Mouse (Mus musculus) adrenal gland, adult 2 months (tissue): ENCODE measurements around the gene Cbln3. TPM values are rescaled to one million over a fixed set of nuclear protein-coding genes. Genes with fewer than 3 reads are reported as not detected.

Experiments
- DNase-seq: peaks from one replicate; pipeline ENCODE4 v3.0.0; 2021
- polyA plus RNA-seq: library from polyadenylated mRNA; depleted of rRNA; stranded (reverse); fragments of >200 nt; gene quantifications from 2 replicates; pipeline ENCODE4 v1.2.3, GENCODE M21; 2012; rRNA removed
- total RNA-seq, 2 experiments: library from RNA; stranded (reverse); gene quantifications; 2 replicates each; pipeline ENCODE4 v1.2.3; 2021

The Cbln3 gene
- total and polyA plus RNA-seq, 3 experiments, result 0.20 to 0.25 TPM; not detected in 1

DNA sequence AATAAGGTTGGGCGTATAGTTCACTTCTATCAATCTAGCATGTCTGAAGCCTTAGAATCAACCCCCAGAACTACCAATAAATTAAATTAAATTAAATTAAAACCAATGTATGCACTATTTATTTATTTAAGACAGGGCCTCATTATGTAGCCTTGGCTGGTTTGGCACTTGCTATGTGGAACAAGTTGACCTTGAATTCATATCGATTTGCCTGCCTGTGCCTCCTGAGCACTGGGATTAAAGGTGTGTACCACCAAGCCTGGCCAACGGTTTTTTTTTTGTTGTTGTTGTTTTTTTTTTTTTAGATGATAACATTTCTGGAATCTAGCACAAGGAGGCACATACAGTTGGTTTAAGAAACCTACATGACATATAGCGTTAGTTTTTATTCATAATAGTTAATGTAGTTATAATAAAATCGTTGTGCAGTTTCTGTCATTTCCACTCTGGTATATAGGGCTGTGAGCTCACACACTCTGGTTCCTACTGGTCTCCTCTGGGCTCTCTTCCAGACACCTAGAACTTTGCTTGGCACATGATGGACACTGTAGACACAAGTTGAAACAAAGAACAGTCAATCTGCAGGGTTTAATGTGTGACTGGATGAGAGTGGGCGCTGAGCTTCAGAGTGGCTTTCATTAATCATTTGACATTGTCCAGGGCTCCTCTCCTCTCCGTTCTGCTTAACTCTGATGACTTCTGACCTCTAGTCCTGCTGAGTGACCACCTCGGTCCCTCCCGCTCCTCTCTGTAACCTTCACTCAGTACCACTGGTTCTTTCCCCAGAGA, 38.5 kb downstream of the Cbln3 start:
- no peak for DNase-seq

DNA sequence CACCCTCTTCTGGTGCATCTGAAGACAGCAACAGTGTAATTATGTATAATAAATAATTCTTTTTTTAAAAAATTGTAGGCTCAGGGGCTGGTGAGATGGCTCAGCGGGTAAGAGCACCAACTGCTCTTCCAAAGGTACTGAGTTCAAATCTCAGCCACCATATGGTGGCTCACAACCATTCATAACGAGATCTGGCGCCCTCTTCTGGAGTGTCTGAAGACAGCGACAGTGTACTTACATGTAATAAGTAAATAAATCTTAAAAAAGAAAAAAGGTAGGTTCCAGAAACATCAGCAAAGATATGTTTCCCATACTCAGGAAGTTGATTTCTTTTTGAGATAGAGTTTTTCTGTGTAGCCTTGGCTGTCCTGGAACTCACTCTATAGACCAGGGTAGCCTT, 41.4 kb downstream of the Cbln3 start:
- DNase-seq, result no peak

DNA sequence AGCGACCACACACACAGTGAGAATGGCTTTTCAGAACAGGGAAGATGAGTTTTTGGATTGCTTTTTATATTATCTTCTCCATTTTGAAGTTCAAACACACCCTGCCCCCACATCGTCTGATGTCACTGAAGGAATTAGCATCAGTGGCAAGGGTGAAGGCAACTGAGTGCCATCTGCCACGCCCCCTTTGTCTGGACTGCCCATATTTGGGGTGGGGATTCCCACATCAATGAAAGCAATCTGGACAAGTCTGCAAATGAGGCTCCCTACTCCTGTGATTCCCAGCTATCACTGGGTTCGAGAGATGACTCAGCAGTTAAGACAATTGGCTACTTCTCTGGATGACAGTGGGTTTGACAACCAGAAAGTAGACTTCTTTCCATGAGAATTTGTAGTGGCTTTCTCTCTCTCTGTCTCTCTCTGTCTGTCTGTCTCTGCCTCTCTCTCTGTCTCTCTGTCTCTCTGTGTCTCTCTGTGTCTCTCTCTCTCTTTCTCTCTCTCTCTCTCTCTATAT, 43.3 kb downstream of the Cbln3 start:
- no peak for DNase-seq

DNA sequence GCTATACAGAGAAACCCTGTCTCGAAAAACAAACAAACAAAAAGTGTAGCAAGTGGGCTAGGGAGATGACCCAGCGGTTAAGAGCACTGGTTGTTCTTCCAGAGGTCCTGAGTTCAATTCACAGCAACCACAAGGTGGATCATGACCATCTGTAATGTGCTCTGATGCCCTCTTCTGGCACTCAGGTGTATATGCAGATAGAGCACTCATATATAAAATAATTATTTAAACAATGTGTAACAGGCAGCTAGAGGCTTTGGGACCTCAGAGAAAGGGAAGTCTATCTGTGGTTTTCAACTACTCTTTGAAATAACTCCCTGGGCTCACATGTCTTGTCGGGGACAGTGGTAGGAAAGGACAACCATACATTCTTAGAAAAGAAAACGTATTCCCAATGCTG, 45.5 kb downstream of the Cbln3 start:
- DNase-seq, result no peak

DNA sequence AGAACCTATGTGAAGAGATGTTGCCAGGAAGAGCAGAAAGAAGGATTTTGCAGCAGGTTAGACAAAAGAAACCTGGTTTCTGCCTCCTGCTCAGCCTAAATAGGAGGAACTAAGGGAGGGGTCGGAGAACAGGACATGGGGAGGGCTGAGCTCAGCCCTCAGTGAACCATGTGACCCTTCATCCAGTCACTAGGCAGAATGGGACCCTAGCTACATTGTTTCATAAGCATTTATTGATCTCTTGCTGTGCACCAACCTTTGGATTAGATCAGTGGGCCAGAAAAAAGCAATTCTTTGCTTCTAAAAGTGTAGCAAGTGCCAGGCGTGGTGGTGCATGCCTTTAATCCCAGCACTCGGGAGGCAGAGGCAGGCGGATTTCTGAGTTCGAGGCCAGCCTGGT, 45.9 kb downstream of the Cbln3 start:
- no peak for DNase-seq

DNA sequence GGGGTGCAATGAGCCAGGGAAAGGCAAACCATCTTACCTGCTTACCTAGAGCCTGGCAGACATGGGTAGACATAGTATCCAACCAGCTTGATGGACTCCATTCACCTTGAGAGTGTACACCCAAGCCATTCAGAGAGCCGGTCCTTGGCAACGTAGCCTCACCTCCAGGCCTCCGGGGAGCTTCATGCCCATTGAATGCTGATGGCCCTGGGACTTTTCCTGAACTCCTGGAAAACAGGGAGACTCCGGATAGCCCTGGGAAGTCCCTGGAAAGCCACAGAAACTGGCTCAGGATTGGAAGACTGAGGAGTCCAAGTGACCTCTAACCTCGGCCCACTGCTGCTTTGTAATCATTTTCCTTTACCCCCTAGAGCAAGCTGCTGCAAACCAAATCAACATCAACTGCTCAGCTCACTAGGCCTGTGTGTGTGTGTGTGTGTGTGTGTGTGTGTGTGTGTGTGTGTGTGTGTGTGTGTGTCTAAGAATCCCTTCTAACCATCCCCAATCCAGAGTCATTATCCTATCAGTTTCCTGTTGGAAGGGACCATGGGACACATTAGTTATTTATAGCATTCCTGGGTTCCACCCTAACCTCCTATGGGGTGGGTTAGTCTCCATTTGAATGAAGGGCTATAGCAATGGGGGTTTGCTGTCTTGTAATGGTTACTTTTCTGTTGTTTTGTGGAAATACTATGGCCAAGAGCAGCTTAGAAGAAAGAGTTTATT, 49.2 kb downstream of the Cbln3 start:
- no peak for DNase-seq

DNA sequence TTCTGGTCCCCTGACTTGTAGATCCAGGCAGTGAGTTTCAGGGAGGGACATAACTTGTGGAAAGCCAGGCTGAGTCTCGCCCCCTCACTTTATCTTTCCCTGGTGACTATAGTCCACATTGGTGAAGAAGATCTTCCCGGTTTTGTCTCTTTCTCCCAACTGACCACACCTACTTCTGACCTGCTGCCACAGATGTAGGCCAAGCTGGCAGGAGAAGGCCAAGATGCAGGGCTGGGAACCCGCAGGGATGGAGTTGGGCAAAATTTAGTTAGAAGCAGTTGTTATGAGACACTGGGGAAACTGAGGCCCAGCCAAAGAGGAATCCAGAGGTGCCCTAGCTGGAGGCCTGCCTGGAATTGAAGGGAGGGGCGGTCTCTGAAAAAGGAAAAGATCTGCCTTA, 51.1 kb downstream of the Cbln3 start:
- no peak for DNase-seq

DNA sequence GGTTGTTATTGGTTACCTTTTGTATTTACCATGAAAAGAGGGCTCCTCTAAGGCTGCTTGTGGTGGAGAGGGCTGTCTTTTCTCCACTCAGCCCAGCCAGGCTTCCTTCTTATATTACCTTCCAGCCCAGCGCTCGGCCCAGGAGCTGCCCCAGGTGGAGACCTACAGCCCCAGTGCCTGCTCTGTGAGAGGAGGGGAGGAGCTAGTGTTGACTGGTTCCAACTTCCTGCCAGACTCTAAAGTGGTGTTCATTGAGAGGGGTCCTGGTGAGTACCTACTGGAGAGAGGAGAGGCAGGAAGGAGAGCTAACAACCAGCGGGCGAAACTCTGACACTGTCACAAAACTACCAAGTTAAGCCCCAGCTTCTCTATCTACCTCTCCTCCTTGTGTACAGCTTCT, 53.9 kb downstream of the Cbln3 start:
- no peak for DNase-seq

DNA sequence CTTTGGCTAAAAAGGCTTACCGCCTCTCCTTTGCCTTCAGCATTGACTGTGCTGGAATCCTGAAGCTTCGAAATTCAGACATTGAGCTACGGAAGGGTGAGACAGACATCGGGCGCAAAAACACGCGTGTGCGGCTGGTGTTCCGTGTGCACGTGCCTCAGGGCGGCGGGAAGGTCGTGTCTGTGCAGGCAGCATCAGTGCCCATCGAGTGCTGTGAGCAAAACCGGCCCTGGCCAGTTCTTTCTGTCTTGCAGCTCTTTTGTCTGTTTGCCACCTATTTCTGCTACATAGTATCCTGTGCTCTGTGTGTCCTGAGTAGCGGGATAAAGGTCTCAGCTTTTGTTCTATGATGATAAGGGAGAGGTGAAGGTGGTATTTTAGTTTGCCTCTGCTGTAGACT, 54.3 kb downstream of the Cbln3 start:
- no peak for DNase-seq

Other genes starting within 250 kb of the Cbln3 start
Only the 30 nearest of the 31 such genes appear.
- gene Gm49378, start 246.5 kb downstream of the Cbln3 start, total RNA-seq, result 1 to 10 TPM in 1 of 2 experiments, not detected in 1; 3.9 TPM
- 30.0 and 40.2 TPM in 2 replicates for gene Gm49378, start 246.5 kb downstream of the Cbln3 start, polyA plus RNA-seq
- gene Tm9sf1, start 240.6 kb downstream of the Cbln3 start, total RNA-seq, result 10 to 100 TPM; 76.7 to 86.1 TPM
- 128 and 151 TPM in 2 replicates for gene Tm9sf1, start 240.6 kb downstream of the Cbln3 start, polyA plus RNA-seq
- 1 to 10 TPM; 1.2 to 1.5 TPM for gene Tssk4, start 234.2 kb downstream of the Cbln3 start, total RNA-seq
- 0.52 and 0.59 TPM in 2 replicates for gene Tssk4, start 234.2 kb downstream of the Cbln3 start, polyA plus RNA-seq
- gene Mdp1, start 223.9 kb downstream of the Cbln3 start, total RNA-seq, result 10 to 100 TPM; 57.9 to 58.2 TPM
- gene Mdp1, start 223.9 kb downstream of the Cbln3 start, polyA plus RNA-seq, result 13.8 and 17.9 TPM in 2 replicates
- gene Gmpr2, start 212.5 kb downstream of the Cbln3 start, total RNA-seq, result 10 to 100 TPM; 23.1 to 28.5 TPM
- gene Gmpr2, start 212.5 kb downstream of the Cbln3 start, polyA plus RNA-seq, result 10.0 and 12.4 TPM in 2 replicates
- gene Nedd8, start 212.3 kb downstream of the Cbln3 start, total RNA-seq, result 100 to 1,000 TPM; 352 to 392 TPM
- 214 and 281 TPM in 2 replicates for gene Nedd8, start 212.3 kb downstream of the Cbln3 start, polyA plus RNA-seq
- gene Tinf2, start 202.6 kb downstream of the Cbln3 start, total RNA-seq, result 10 to 100 TPM; 29.6 to 35.8 TPM
- gene Tinf2, start 202.6 kb downstream of the Cbln3 start, polyA plus RNA-seq, result 10.2 and 11.9 TPM in 2 replicates
- gene Tgm1, start 170.5 kb downstream of the Cbln3 start, total RNA-seq, result under 1 TPM; 0.23 to 0.45 TPM
- 0.27 and 0.28 TPM in 2 replicates for gene Tgm1, start 170.5 kb downstream of the Cbln3 start, polyA plus RNA-seq
- gene Rabggta, start 162.1 kb downstream of the Cbln3 start, total RNA-seq, result 10 to 100 TPM; 20.2 to 20.4 TPM
- gene Rabggta, start 162.1 kb downstream of the Cbln3 start, polyA plus RNA-seq, result 39.5 and 44.7 TPM in 2 replicates
- gene Dhrs1, start 138.7 kb downstream of the Cbln3 start, total RNA-seq, result 10 to 100 TPM; 70.7 to 93.5 TPM
- 49.6 and 68.1 TPM in 2 replicates for gene Dhrs1, start 138.7 kb downstream of the Cbln3 start, polyA plus RNA-seq
- gene Nop9, start 138.7 kb downstream of the Cbln3 start, total RNA-seq, result 10 to 100 TPM; 17.6 to 17.7 TPM
- 9.2 and 9.9 TPM in 2 replicates for gene Nop9, start 138.7 kb downstream of the Cbln3 start, polyA plus RNA-seq
- 1 to 10 TPM; 1.2 to 1.7 TPM for gene Cideb, start 125.9 kb downstream of the Cbln3 start, total RNA-seq
- gene Cideb, start 125.9 kb downstream of the Cbln3 start, polyA plus RNA-seq, result 0.70 and 0.74 TPM in 2 replicates
- gene Ltb4r2, start 123.0 kb downstream of the Cbln3 start, total RNA-seq, result under 1 TPM in 1 of 2 experiments, not detected in 1; 0.14 TPM
- 0.39 TPM in 1 of 2 replicates, not detected in the other for gene Ltb4r2, start 123.0 kb downstream of the Cbln3 start, polyA plus RNA-seq
- gene Ltb4r1, start 118.4 kb downstream of the Cbln3 start, total RNA-seq, result under 1 TPM in 1 of 2 experiments, not detected in 1; 0.76 TPM
- gene Ltb4r1, start 118.4 kb downstream of the Cbln3 start, polyA plus RNA-seq, result 1.4 and 1.7 TPM in 2 replicates
- gene Adcy4, start 100.3 kb downstream of the Cbln3 start, total RNA-seq, result 10 to 100 TPM in 1 of 2 experiments, 1 to 10 TPM in 1; 9.8 to 12.5 TPM
- 17.1 and 21.0 TPM in 2 replicates for gene Adcy4, start 100.3 kb downstream of the Cbln3 start, polyA plus RNA-seq
- gene Ripk3, start 95.5 kb downstream of the Cbln3 start, total RNA-seq, result 1 to 10 TPM; 3.3 to 3.7 TPM
- 6.2 and 6.4 TPM in 2 replicates for gene Ripk3, start 95.5 kb downstream of the Cbln3 start, polyA plus RNA-seq
- 10 to 100 TPM; 17.9 to 21.9 TPM for gene Nfatc4, start 61.2 kb downstream of the Cbln3 start, total RNA-seq
- 50.5 and 58.1 TPM in 2 replicates for gene Nfatc4, start 61.2 kb downstream of the Cbln3 start, polyA plus RNA-seq
- 10 to 100 TPM in 1 of 2 experiments, 1 to 10 TPM in 1; 7.2 to 16.1 TPM for gene Nynrin, start 30.4 kb downstream of the Cbln3 start, total RNA-seq
- gene Nynrin, start 30.4 kb downstream of the Cbln3 start, polyA plus RNA-seq, result 5.1 and 5.3 TPM in 2 replicates
- 10 to 100 TPM; 12.3 to 18.2 TPM for gene Khnyn, start 555 bp upstream of the Cbln3 start, total RNA-seq
- gene Khnyn, start 555 bp upstream of the Cbln3 start, polyA plus RNA-seq, result 13.0 and 14.6 TPM in 2 replicates
- gene Sdr39u1, start 15.9 kb upstream of the Cbln3 start, total RNA-seq, result 10 to 100 TPM; 81.0 to 92.5 TPM
- gene Sdr39u1, start 15.9 kb upstream of the Cbln3 start, polyA plus RNA-seq, result 45.9 and 52.8 TPM in 2 replicates
- gene Cma1, start 60.3 kb upstream of the Cbln3 start, total RNA-seq, result 1 to 10 TPM; 2.3 TPM
- gene Cma1, start 60.3 kb upstream of the Cbln3 start, polyA plus RNA-seq, result 0.85 and 1.1 TPM in 2 replicates
- under 1 TPM in 1 of 2 experiments, not detected in 1; 0.35 TPM for gene Cma2, start 66.6 kb upstream of the Cbln3 start, total RNA-seq
- gene Cma2, start 66.6 kb upstream of the Cbln3 start, polyA plus RNA-seq, result not detected in 2 replicates
- gene Mcpt1, start 133.6 kb upstream of the Cbln3 start, total RNA-seq, result not detected
- not detected in 2 replicates for gene Mcpt1, start 133.6 kb upstream of the Cbln3 start, polyA plus RNA-seq
- not detected for gene Mcpt9, start 146.1 kb upstream of the Cbln3 start, total RNA-seq
- gene Mcpt9, start 146.1 kb upstream of the Cbln3 start, polyA plus RNA-seq, result not detected in 2 replicates
- gene Mcpt2, start 157.6 kb upstream of the Cbln3 start, total RNA-seq, result not detected
- 0.09 TPM in 1 of 2 replicates, not detected in the other for gene Mcpt2, start 157.6 kb upstream of the Cbln3 start, polyA plus RNA-seq
- 1 to 10 TPM; 1.1 to 1.6 TPM for gene Mcpt4, start 177.9 kb upstream of the Cbln3 start, total RNA-seq
- 1.00 and 1.3 TPM in 2 replicates for gene Mcpt4, start 177.9 kb upstream of the Cbln3 start, polyA plus RNA-seq
- gene Mcpt8, start 200.9 kb upstream of the Cbln3 start, total RNA-seq, result not detected
- not detected in 2 replicates for gene Mcpt8, start 200.9 kb upstream of the Cbln3 start, polyA plus RNA-seq
- gene Ctsg, start 218.2 kb upstream of the Cbln3 start, total RNA-seq, result not detected
- gene Ctsg, start 218.2 kb upstream of the Cbln3 start, polyA plus RNA-seq, result not detected in 2 replicates
- gene Gzme, start 236.2 kb upstream of the Cbln3 start, total RNA-seq, result not detected
- gene Gzme, start 236.2 kb upstream of the Cbln3 start, polyA plus RNA-seq, result not detected in 2 replicates
- gene Gzmd, start 248.2 kb upstream of the Cbln3 start, total RNA-seq, result not detected
- gene Gzmd, start 248.2 kb upstream of the Cbln3 start, polyA plus RNA-seq, result not detected in 2 replicates